Mouse (Mus musculus) layer of hippocampus, adult 2 months (tissue): ENCODE measurements at regions not wholly inside any gene's neighbourhood (a gene's known extent, or its start where the extent isn't known, plus 50 kb on each side); places are given as distances from the start of the nearest gene placed in this dataset.

Experiments
- DNase-seq, 2 experiments: peaks; one replicate each; pipeline ENCODE4 v3.0.0; 2022; ENCODE audit warnings: low spot score in 2 of 2
- H3K27ac ChIP-seq: fragments of 200-600 bp; 2 replicates; pipeline ENCODE4 v1.8.1; 2022
- H3K4me3 ChIP-seq: fragments of 200-600 bp; 2 replicates; pipeline ENCODE4 v1.8.1; 2022; ENCODE audit warnings: mild to moderate bottlenecking
- CTCF ChIP-seq: fragments of 200-600 bp; conservative IDR thresholded peaks from 2 replicates; pipeline ENCODE4 v1.8.1; 2022; ENCODE audit warnings: antibody characterized with exemption, mild to moderate bottlenecking, moderate library complexity

- no peak for TF ChIP-seq CTCF
- DNase-seq, result no peak
- Histone ChIP-seq H3K4me3 (no peak overlapping the region), H3K27ac (no peak overlapping the region)
These were observed 54.1 kb upstream of the Mtap start for GRCm38 (mm10) chr4:89082838-89083237.

DNA sequence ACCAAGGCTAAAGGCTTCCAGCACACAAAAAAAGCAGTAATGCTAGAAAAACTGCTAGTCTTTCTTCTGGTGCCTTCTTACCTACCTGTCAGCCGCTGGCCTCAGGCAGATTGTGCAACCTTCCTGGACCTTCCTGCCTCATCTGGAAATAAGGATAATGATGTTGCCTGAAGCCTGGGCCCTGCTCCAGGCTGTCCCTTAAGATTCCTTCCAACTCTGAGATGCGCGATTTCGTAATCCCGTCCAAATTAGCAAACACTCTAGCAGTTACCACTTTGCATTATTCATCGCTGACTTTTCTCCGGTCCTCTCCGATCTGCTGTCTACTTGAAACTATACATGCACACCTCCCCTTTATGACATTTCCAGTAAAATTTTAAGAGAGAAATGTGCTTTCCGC lies 58.4 kb upstream of the Mtap start:
- no peak overlapping the region for H3K4me3 ChIP-seq
- no peak for DNase-seq
- no peak for TF ChIP-seq CTCF
- H3K27ac ChIP-seq, result no peak overlapping the region

- no peak overlapping the region for H3K4me3 ChIP-seq
- TF ChIP-seq CTCF, result no peak
- H3K27ac ChIP-seq, result no peak overlapping the region
- no peak for DNase-seq
These were observed 62.2 kb upstream of the Mtap start for GRCm38 (mm10) chr4:89074705-89075104.

DNA sequence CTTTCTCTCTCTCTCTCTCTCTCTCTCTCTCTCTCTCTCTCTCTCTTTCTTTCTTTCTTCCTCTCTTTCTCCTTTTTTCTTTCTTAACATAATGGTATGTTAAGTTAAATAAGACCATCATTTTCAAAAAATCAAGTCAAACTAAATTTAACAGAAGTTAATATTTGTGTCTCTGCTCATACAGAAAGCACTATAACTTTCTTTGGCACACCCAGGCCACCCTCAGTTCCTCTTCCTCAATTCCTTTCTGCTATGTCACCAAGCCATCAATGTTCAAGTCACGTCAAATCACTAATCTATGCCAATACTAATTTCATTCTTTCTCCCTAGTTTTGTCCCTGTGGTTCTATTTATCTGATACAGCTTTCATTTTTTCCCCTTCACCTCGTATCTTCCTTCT lies 66.5 kb upstream of the Mtap start:
- TF ChIP-seq CTCF, result no peak
- Histone ChIP-seq H3K4me3 (no peak overlapping the region), H3K27ac (no peak overlapping the region)
- no peak for DNase-seq

DNA sequence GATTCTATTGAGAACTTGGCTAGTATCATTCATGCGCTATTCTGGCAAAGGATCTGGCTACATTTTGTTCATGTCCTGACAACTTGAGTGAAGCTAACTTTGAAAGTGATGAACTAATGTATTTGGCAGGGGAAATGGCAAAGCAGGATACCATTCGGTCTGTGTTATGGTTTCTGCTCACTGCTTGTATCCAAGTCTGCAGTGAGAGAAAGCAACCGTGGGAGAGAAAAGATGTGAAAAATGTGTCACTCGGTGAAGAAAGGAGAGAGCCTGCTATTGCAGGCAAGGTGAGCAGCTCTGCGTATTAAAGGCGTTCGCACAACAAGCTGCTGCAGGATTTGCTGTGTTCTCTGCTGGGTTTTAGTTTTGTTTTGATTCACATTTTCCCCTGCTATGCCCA lies 72.5 kb upstream of the Mtap start:
- TF ChIP-seq CTCF, result no peak
- H3K27ac ChIP-seq, result no peak overlapping the region
- no peak overlapping the region for H3K4me3 ChIP-seq
- no peak for DNase-seq

DNA sequence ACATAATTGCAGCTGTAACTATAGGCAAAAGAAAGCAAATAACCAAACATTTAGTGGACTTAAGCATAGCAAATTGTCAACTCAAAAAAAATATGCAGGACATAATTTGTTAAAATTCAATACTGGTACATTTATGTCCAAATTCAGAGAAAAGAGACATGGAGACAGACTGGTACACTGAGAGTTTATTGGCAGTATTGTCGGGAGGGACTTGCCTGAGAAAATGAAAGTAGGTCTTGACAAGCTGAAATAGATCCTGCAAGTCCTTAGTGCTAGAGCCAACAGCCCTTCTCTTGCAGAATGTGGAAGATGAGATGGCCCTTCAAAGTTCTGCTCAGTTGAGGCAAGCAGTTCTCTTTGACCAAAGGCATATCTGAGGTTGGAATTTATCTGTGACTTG lies 74.5 kb upstream of the Mtap start:
- no peak for DNase-seq
- Histone ChIP-seq H3K27ac (no peak overlapping the region), H3K4me3 (no peak overlapping the region)
- TF ChIP-seq CTCF, result no peak

- no peak overlapping the region for H3K27ac ChIP-seq
- H3K4me3 ChIP-seq, result no peak overlapping the region
- no peak for TF ChIP-seq CTCF
- no peak for DNase-seq
These were observed 75.3 kb upstream of the Mtap start for GRCm38 (mm10) chr4:89061619-89062018.

DNA sequence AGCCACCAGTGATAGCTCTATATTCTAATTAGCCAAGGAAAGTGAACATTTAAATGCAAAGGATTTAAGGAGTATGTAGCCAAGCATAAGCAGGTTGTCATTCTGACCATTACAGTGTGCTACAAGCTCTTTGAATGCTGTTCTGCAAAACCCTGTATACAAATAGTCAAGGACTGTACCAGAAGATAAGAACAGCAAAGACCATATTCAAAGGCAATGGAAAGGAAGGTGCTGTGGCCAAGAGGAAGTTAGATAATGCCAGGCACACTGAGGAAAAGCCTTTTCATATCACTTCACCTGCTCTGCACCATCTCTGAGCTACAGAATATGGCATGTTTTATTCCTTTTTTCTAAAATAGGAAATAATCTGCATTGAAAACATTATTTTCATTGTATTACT lies 79.3 kb upstream of the Mtap start:
- no peak overlapping the region for H3K4me3 ChIP-seq
- DNase-seq, result no peak
- no peak for TF ChIP-seq CTCF
- no peak overlapping the region for H3K27ac ChIP-seq

- Histone ChIP-seq H3K27ac (no peak overlapping the region), H3K4me3 (no peak overlapping the region)
- TF ChIP-seq CTCF, result no peak
- no peak for DNase-seq
These were observed 79.8 kb upstream of the Mtap start for GRCm38 (mm10) chr4:89057135-89057534.

DNA sequence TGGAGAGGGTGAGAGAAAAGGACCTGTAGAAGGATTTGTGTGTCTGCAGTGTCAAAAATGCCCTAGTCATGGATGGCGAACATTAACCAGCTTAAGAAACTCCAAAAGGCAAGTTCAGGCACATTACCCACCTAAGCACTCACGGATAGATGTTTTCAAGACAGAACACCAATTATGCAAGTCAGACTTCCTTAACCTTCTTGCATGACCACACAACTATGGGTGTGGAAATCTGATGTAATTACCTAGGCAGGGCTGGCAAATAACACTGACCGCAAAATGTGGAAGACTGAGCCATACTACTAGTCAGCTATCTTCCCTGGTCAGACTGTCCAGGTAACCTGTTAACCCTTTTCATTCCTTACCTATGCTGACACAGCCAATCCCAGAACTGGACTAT lies 81.0 kb upstream of the Mtap start:
- no peak for DNase-seq
- Histone ChIP-seq H3K4me3 (no peak overlapping the region), H3K27ac (no peak overlapping the region)
- no peak for TF ChIP-seq CTCF

DNA sequence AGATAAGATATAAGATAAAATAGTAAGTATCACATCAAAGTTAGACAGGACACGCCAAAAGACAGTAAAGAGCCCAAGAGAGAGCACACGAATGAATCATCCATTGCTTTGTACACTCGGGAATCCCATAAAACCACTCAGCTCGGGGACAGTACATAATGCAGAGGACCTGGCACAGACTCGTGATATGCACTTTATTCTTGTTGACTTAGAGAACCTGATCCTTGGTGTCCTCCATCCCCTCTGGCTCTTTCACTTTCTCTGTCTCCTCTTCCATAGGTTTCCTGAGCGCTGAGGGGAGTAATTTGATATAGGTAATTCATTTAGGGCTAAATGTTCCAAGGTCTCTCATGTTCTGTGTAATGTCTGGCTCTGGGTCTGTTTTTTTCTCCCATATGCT lies 83.3 kb upstream of the Mtap start:
- no peak overlapping the region for H3K27ac ChIP-seq
- DNase-seq, result no peak
- TF ChIP-seq CTCF, result no peak
- no peak overlapping the region for H3K4me3 ChIP-seq

DNA sequence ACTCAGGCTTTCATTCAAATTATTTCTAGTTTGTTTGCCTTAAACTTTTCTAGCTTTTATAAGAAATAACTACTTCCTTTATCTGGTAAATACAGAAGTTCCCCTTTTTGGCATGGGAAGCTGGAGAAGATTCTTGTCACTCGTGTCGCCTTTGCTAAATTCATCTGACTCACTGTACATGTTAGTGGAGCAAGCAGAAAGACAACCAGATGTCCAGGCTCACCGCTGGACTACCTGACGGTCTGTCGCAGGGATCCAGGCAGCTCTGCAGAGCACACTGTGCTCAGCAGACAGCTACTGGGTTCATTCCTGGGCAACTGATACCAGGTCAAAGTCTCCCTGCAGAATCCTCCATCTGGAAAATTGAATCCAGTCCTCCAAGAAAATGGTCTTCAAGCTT lies 85.0 kb upstream of the Mtap start:
- no peak for TF ChIP-seq CTCF
- no peak for DNase-seq
- Histone ChIP-seq H3K4me3 (no peak overlapping the region), H3K27ac (no peak overlapping the region)

DNA sequence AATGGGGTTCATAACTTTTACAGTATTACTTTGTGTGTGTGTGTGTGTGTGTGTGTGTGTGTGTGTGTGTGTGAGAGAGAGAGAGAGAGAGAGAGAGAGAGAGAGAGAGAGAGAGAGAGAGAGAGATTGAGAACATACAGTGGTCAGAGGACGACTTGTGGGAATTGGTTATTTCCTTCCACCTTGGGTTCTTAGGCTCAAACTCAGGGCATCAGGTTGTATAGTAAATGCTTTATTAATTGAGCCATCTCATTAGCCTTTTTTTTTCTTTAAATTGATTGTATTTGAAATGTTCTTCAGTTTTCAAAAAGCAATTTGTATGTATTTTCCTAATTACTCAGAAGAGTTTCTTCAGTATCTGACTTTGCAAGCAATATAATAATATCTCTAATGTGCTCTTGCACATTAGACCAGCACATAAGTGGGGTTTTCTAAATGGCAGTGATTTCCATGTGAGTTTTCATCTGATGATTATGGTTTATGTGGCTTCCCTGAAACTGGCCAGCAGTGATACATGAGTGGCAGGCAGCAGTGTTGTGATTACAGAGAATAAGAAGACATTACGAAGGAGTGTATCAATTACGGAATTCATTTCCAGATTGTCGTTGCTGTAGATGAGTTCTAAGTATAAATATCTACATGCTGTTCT lies 86.2 kb upstream of the Mtap start:
- no peak overlapping the region for H3K4me3 ChIP-seq
- no peak for TF ChIP-seq CTCF
- no peak for DNase-seq
- H3K27ac ChIP-seq, result no peak overlapping the region

GRCm38 (mm10) chr4:89049592-89050440 lies 87.1 kb upstream of the Mtap start:
- no peak overlapping the region for H3K27ac ChIP-seq
- DNase-seq, result no peak
- no peak for TF ChIP-seq CTCF
- H3K4me3 ChIP-seq, result no peak overlapping the region

DNA sequence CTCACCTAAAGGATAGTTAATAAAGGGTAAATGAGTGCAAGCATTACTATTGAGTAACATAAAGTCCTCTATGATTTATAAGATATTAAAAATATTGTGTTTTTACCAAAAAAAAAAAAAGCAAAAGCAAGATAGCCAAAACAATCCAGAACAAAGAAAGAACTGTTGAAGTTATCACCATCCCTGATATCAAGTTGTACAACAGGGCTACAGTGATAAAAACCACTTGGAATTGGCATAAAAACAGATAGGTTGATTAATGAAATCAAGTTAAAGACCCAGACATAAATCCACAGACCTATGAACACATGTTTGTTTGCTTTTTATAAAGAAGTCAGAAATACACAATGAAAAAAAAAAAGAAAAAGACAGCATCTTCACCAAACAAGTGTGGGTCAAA lies 92.4 kb upstream of the Mtap start:
- H3K4me3 ChIP-seq, result no peak overlapping the region
- no peak for TF ChIP-seq CTCF

More for the DNA sequence above, 92.4 kb upstream of the Mtap start:
- no peak for DNase-seq
- no peak overlapping the region for H3K27ac ChIP-seq
